Mouse (Mus musculus): ENCODE results near the gene Sod2. TPM values are rescaled to one million over a fixed set of nuclear protein-coding genes. Genes with fewer than 3 reads are reported as not detected.
"Not testable (repeated sequence)": the region's sequence is repeated elsewhere in the genome, so short reads cannot be mapped to it uniquely, and the experiment has no call there.

Sod2 gene
- polyA plus RNA-seq, 1 experiment from 2014 or later = 295 TPM

GRCm38 (mm10) chr17:13006984-13007383 is 338 bp downstream of the Sod2 start:
- peaks cover 5% of the 10 kb centered on the region; the same call in 1 of the 2 replicates for H3K36me3 ChIP-seq (ENCODE audit: insufficient read depth, low read length)
- no peak for DNase-seq (ENCODE audit: low spot score)
- H3K4me3 ChIP-seq (replicated peaks; ENCODE audit: low read depth, low read length) = peak overlapping the region; percentile 81
- no peaks in the 10 kb centered on the region for H3K9me3 ChIP-seq (replicated peaks; ENCODE audit: low read length)
- WGBS = 39% methylated on average over 5 of the region's 5 CpGs
- H3K27ac ChIP-seq = peak overlapping the region; percentile 93
- H3K4me2 ChIP-seq (ENCODE audit: low read length) = peak overlapping the region; percentile 79
- H3K27me3 ChIP-seq (ENCODE audit: insufficient read depth, low read length) = no peaks in the 10 kb centered on the region
- no peak for TF ChIP-seq CTCF (IDR thresholded peaks at IDR 0.05; ENCODE audit: low read depth)
- H3K4me1 ChIP-seq (replicated peaks; ENCODE audit: insufficient read depth, low read length) = peaks cover 5% of the 10 kb centered on the region; the same call in 1 of the 2 replicates
- ATAC-seq (replicated peaks; ENCODE audit: low FRiP score, low read depth) = no peak
- H3K9ac ChIP-seq (ENCODE audit: low read depth, low read length) = peak overlapping the region; percentile 35

DNA sequence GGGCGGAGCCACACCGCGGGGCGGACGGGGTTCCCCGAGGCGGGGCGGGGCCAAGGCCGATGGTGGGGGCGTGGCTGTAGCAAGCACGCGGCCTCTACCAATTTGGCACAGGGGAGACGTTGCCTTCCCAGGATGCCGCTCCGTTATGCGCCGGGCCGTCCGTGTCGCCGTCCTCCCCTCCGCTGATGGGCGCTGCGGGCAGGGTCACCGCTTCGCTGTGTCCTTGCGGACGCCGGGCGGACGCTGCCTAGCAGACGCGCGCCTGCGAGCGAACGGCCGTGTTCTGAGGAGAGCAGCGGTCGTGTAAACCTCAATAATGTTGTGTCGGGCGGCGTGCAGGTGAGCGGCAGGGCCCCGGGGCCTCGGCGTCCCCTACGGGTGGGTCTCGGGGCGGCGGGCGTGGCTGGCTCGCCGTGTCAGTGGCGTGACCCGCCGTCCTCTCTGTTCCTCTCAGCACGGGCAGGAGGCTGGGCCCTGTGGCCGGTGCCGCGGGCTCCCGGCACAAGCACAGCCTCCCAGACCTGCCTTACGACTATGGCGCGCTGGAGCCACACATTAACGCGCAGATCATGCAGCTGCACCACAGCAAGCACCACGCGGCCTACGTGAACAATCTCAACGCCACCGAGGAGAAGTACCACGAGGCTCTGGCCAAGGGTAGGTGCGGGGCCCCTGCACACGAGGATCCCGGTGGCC is 1.2 kb downstream of the Sod2 start:
- Histone ChIP-seq H3K9me3 (replicated peaks; ENCODE audit: low read length) (no peaks in the 10 kb centered on the region), H3K27ac (peak overlapping the region; percentile 93), H3K4me2 (ENCODE audit: low read length) (peak overlapping the region; percentile 79), H3K9ac (ENCODE audit: low read depth, low read length) (peak overlapping the region; percentile 77), H3K4me3 (replicated peaks; ENCODE audit: low read depth, low read length) (peak overlapping the region; percentile 81), H3K4me1 (replicated peaks; ENCODE audit: insufficient read depth, low read length) (peaks cover 5% of the 10 kb centered on the region; the same call in 1 of the 2 replicates), H3K36me3 (ENCODE audit: insufficient read depth, low read length) (peaks cover 7% of the 10 kb centered on the region; the same call in 1 of the 2 replicates), H3K27me3 (ENCODE audit: insufficient read depth, low read length) (no peaks in the 10 kb centered on the region)
- under 1% methylated on average over 66 of the region's 76 CpGs for WGBS
- ATAC-seq (replicated peaks; ENCODE audit: low FRiP score, low read depth) (peak; percentile 98), DNase-seq (ENCODE audit: low spot score) (peak; percentile 99)
- peak; percentile 26; the same call in 1 of the 2 replicates for TF ChIP-seq CTCF (IDR thresholded peaks at IDR 0.05; ENCODE audit: low read depth)

GRCm38 (mm10) chr17:13008528-13008927 is 1.9 kb downstream of the Sod2 start:
- Histone ChIP-seq H3K4me3 (replicated peaks; ENCODE audit: low read depth, low read length) (peak overlapping the region; percentile 81), H3K36me3 (ENCODE audit: insufficient read depth, low read length) (peaks cover 10% of the 10 kb centered on the region; the same call in 1 of the 2 replicates), H3K9me3 (replicated peaks; ENCODE audit: low read length) (no peaks in the 10 kb centered on the region), H3K27me3 (ENCODE audit: insufficient read depth, low read length) (no peaks in the 10 kb centered on the region), H3K4me1 (replicated peaks; ENCODE audit: insufficient read depth, low read length) (peaks cover 5% of the 10 kb centered on the region; the same call in 1 of the 2 replicates), H3K9ac (ENCODE audit: low read depth, low read length) (peak overlapping the region; percentile 77), H3K4me2 (ENCODE audit: low read length) (peak overlapping the region; percentile 79), H3K27ac (peak overlapping the region; percentile 93)
- TF ChIP-seq CTCF (IDR thresholded peaks at IDR 0.05; ENCODE audit: low read depth) = no peak
- WGBS = 2% methylated on average over 10 of the region's 10 CpGs
- DNase-seq (ENCODE audit: low spot score) = no peak
- no peak for ATAC-seq (replicated peaks; ENCODE audit: low FRiP score, low read depth)

DNA sequence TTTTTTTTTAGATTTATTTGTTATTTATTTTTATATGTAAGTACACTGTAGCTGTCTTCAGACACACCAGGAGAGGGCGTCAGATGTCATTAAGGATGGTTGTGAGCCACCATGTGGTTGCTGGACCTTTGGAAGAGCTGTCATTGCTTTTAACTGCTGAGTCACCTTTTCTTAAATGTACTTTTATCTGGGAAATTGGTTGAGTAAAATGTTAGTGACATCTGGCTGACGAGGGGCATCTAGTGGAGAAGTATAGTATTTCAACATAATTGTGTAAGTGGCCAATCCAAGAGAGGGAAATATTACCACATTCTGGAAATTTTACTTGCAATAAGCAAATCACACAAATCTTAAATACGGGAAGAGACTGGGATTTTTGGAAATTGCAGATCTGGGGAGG is 3.2 kb downstream of the Sod2 start:
- peak; percentile 94 for DNase-seq (ENCODE audit: low spot score)

GRCm38 (mm10) chr17:13013316-13013715 is 6.7 kb downstream of the Sod2 start:
- Histone ChIP-seq H3K4me1 (replicated peaks; ENCODE audit: insufficient read depth, low read length) (peaks cover 5% of the 10 kb centered on the region; the same call in 1 of the 2 replicates), H3K9me3 (replicated peaks; ENCODE audit: low read length) (no peaks in the 10 kb centered on the region), H3K4me2 (ENCODE audit: low read length) (no peak overlapping the region), H3K9ac (ENCODE audit: low read depth, low read length) (no peak overlapping the region), H3K27ac (no peak overlapping the region), H3K27me3 (ENCODE audit: insufficient read depth, low read length) (no peaks in the 10 kb centered on the region), H3K4me3 (replicated peaks; ENCODE audit: low read depth, low read length) (no peak overlapping the region), H3K36me3 (ENCODE audit: insufficient read depth, low read length) (peaks cover 26% of the 10 kb centered on the region)
- ATAC-seq (replicated peaks; ENCODE audit: low FRiP score, low read depth) (no peak), DNase-seq (ENCODE audit: low spot score) (no peak)
- WGBS = 41% methylated on average over 3 of the region's 3 CpGs
- no peak for TF ChIP-seq CTCF (IDR thresholded peaks at IDR 0.05; ENCODE audit: low read depth)

More for the DNA sequence above, 3.2 kb downstream of the Sod2 start:
- H3K27ac ChIP-seq = no peak overlapping the region
- H3K4me1 ChIP-seq (replicated peaks; ENCODE audit: insufficient read depth, low read length) = peaks cover 5% of the 10 kb centered on the region; the same call in 1 of the 2 replicates
- no peaks in the 10 kb centered on the region for H3K27me3 ChIP-seq (ENCODE audit: insufficient read depth, low read length)
- no peak for ATAC-seq (replicated peaks; ENCODE audit: low FRiP score, low read depth)
- no peak overlapping the region for H3K4me2 ChIP-seq (ENCODE audit: low read length)
- WGBS = 26% methylated on average over 3 of the region's 3 CpGs
- peaks cover 21% of the 10 kb centered on the region; the same call in 1 of the 2 replicates for H3K36me3 ChIP-seq (ENCODE audit: insufficient read depth, low read length)
- H3K4me3 ChIP-seq (replicated peaks; ENCODE audit: low read depth, low read length) = no peak overlapping the region
- TF ChIP-seq CTCF (IDR thresholded peaks at IDR 0.05; ENCODE audit: low read depth) = peak; percentile 75
- H3K9ac ChIP-seq (ENCODE audit: low read depth, low read length) = no peak overlapping the region
- no peaks in the 10 kb centered on the region for H3K9me3 ChIP-seq (replicated peaks; ENCODE audit: low read length)

DNA sequence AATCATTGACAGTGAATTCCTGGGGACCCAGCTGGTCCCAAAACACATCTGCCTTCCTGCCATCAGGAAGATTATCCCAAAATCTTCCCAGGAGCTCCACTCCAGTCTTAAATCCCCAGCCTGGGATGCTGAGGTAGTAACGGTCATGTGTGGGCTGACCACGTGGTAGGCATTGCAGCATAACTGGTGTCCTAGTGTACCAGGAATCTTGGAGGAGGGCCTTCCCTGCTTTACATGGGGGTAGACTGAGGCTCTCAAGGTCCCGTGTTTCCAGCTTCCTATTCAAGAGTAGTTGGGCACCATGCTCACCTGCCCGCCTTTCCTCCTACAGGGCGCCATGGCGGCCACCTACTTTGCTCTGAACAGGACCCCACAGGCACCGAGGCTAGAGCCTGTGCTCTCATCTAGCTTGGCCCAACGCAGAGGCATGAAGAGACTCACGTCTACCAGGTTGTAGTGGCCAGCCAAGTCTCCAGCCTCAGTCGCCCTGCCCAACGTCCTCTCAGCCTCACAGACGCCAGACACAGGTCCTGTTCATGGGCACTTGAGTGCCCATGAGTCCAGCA is 30.1 kb downstream of the Sod2 start:
- not testable (repeated sequence) for H3K9me3 ChIP-seq (replicated peaks; ENCODE audit: low read length); H3K9ac ChIP-seq (ENCODE audit: low read depth, low read length); DNase-seq (ENCODE audit: low spot score); H3K27ac ChIP-seq; H3K4me3 ChIP-seq (replicated peaks; ENCODE audit: low read depth, low read length); ATAC-seq (replicated peaks; ENCODE audit: low FRiP score, low read depth); H3K27me3 ChIP-seq (ENCODE audit: insufficient read depth, low read length); H3K4me1 ChIP-seq (replicated peaks; ENCODE audit: insufficient read depth, low read length); H3K36me3 ChIP-seq (ENCODE audit: insufficient read depth, low read length); H3K4me2 ChIP-seq (ENCODE audit: low read length)
- 80% methylated on average over 3 of the region's 12 CpGs for whole genome bisulfite sequencing

Data from kidney, postnatal 0 days (tissue).